Mouse (Mus musculus) forebrain, embryonic 11.5 days (tissue): Measurements from ENCODE around the gene Srpr. TPM values are rescaled to one million over a fixed set of nuclear protein-coding genes. Genes with fewer than 3 reads are reported as not detected.

Experiments
- ATAC-seq: fragments of 200-750 bp; cut with Nextera tagmentation; replicated peaks from 2 replicates; pipeline ENCODE4 v1.8.0; 2017; ENCODE audit warnings: moderate TSS enrichment; ENCODE audit not compliant: low FRiP score
- DNase-seq: peaks from one replicate; pipeline ENCODE4 v3.0.0-alpha.2; 2017; ENCODE audit warnings: low spot score
- H3K27ac ChIP-seq: fragments of 300-500 bp; sonication (generic); 2 replicates; pipeline ENCODE4 v1.5.1; 2014; ENCODE audit warnings: low read depth, low read length
- H3K27me3 ChIP-seq: fragments of 300-500 bp; sonication (generic); 2 replicates; pipeline ENCODE4 v1.6.1; 2014; ENCODE audit warnings: mild to moderate bottlenecking, low read length, mixed read lengths; ENCODE audit not compliant: control insufficient read depth, insufficient read depth
- H3K36me3 ChIP-seq: fragments of 300-500 bp; sonication (generic); 2 replicates; pipeline ENCODE4 v1.6.1; 2014; ENCODE audit warnings: mild to moderate bottlenecking, low read length, moderate library complexity, mixed read lengths; ENCODE audit not compliant: control insufficient read depth, insufficient read depth
- H3K4me1 ChIP-seq: fragments of 300-500 bp; sonication (generic); replicated peaks from 2 replicates; pipeline ENCODE4 v1.6.1; 2014; ENCODE audit warnings: low read length, mixed read lengths; ENCODE audit not compliant: control insufficient read depth, insufficient read depth
- H3K4me2 ChIP-seq: fragments of 300-500 bp; sonication (generic); 2 replicates; pipeline ENCODE4 v1.6.1; 2014; ENCODE audit warnings: low read depth, mild to moderate bottlenecking, low read length, moderate library complexity, mixed read lengths; ENCODE audit not compliant: severe bottlenecking
- H3K4me3 ChIP-seq: fragments of 300-500 bp; sonication (generic); 2 replicates; pipeline ENCODE4 v1.5.1; 2014; ENCODE audit warnings: low read depth, low read length
- H3K9ac ChIP-seq: fragments of 300-500 bp; sonication (generic); 2 replicates; pipeline ENCODE4 v1.6.1; 2014; ENCODE audit warnings: low read length
- H3K9me3 ChIP-seq: fragments of 300-500 bp; sonication (generic); 2 replicates; pipeline ENCODE4 v1.6.1; 2016; ENCODE audit warnings: low read length, mixed read lengths; ENCODE audit not compliant: control insufficient read depth
- WGBS: fragments of 180-500 bp; shearing (Covaris S2); extraction: QIAGEN DNeasy Blood & Tissue Kit; methylation state at CpG from one replicate; pipeline ENCODE4 v1.1.7; 2014; 5-methylcytosine and 5-hydroxymethylcytosine counted together
- polyA plus RNA-seq: library from polyadenylated mRNA; unstranded; fragments of >200 nt; fragmentation: Nextera tagmentation; extraction: Ambion mirVana; gene quantifications from 2 replicates; pipeline ENCODE4 v1.2.1, GENCODE M21; 2014

Srpr gene
- polyA plus RNA-seq, 1 experiment from 2014 or later = 89.2 TPM

GRCm38 (mm10) chr9:35282851-35283200 lies 82.9 kb downstream of the Srpr start:
- H3K9me3 ChIP-seq = no peaks in the 10 kb centered on the region
- H3K4me2 ChIP-seq = no peak overlapping the region
- no peak overlapping the region for H3K9ac ChIP-seq
- H3K4me3 ChIP-seq = no peak overlapping the region
- H3K4me1 ChIP-seq = no peaks in the 10 kb centered on the region; the same call in 1 of the 2 replicates
- no peaks in the 10 kb centered on the region for H3K27me3 ChIP-seq
- WGBS = 66% methylated on average over 5 of the region's 5 CpGs
- ATAC-seq (no peak), DNase-seq (no peak)
- H3K27ac ChIP-seq = no peak overlapping the region
- H3K36me3 ChIP-seq = no peaks in the 10 kb centered on the region

- H3K9me3 ChIP-seq = no peaks in the 10 kb centered on the region
- H3K4me2 ChIP-seq = no peak overlapping the region
- ATAC-seq = peak; percentile 32; the same call in 1 of the 2 replicates
- H3K9ac ChIP-seq = no peak overlapping the region
- H3K36me3 ChIP-seq = no peaks in the 10 kb centered on the region
- peak; percentile 58 for DNase-seq
- 67% methylated on average over 13 of the region's 13 CpGs for WGBS
- H3K4me3 ChIP-seq = no peak overlapping the region
- no peaks in the 10 kb centered on the region; the same call in 1 of the 2 replicates for H3K4me1 ChIP-seq
- H3K27me3 ChIP-seq = no peaks in the 10 kb centered on the region
- H3K27ac ChIP-seq = no peak overlapping the region
Measured at GRCm38 (mm10) chr9:35283415-35284069, 83.6 kb downstream of the Srpr start.

- H3K4me1 ChIP-seq = no peaks in the 10 kb centered on the region; the same call in 1 of the 2 replicates
- H3K4me3 ChIP-seq = no peak overlapping the region
- ATAC-seq (no peak), DNase-seq (no peak)
- no peak overlapping the region for H3K27ac ChIP-seq
- no peaks in the 10 kb centered on the region for H3K27me3 ChIP-seq
- no peaks in the 10 kb centered on the region for H3K9me3 ChIP-seq
- WGBS = 87% methylated on average over 4 of the region's 4 CpGs
- no peak overlapping the region for H3K4me2 ChIP-seq
- no peaks in the 10 kb centered on the region for H3K36me3 ChIP-seq
- H3K9ac ChIP-seq = no peak overlapping the region
Measured at GRCm38 (mm10) chr9:35284351-35284750, 84.4 kb downstream of the Srpr start.

GRCm38 (mm10) chr9:35286351-35286750 lies 86.4 kb downstream of the Srpr start:
- no peak overlapping the region for H3K4me2 ChIP-seq
- no peak overlapping the region for H3K27ac ChIP-seq
- no peaks in the 10 kb centered on the region for H3K9me3 ChIP-seq
- H3K36me3 ChIP-seq = no peaks in the 10 kb centered on the region
- H3K4me3 ChIP-seq = no peak overlapping the region
- DNase-seq (no peak), ATAC-seq (no peak)
- no peak overlapping the region for H3K9ac ChIP-seq
- peaks cover 2% of the 10 kb centered on the region; the same call in 1 of the 2 replicates for H3K4me1 ChIP-seq
- no peaks in the 10 kb centered on the region for H3K27me3 ChIP-seq
- 92% methylated on average over 3 of the region's 3 CpGs for WGBS

GRCm38 (mm10) chr9:35289992-35290391 lies 90.0 kb downstream of the Srpr start:
- Histone ChIP-seq H3K4me1 (0 out of 2 replicates have a peak, but pooled peaks cover 2% of the 10 kb centered on the region), H3K36me3 (no peaks in the 10 kb centered on the region), H3K27me3 (no peaks in the 10 kb centered on the region), H3K4me2 (no peak overlapping the region), H3K27ac (no peak overlapping the region), H3K4me3 (no peak overlapping the region), H3K9me3 (no peaks in the 10 kb centered on the region), H3K9ac (no peak overlapping the region)
- no peak for DNase-seq
- WGBS = 14% methylated on average over 7 of the region's 7 CpGs
- ATAC-seq = peak; percentile 70

GRCm38 (mm10) chr9:35290417-35290816 lies 90.4 kb downstream of the Srpr start:
- no peaks in the 10 kb centered on the region for H3K36me3 ChIP-seq
- DNase-seq = no peak
- no peak overlapping the region for H3K4me3 ChIP-seq
- no peak overlapping the region for H3K27ac ChIP-seq
- no peak overlapping the region for H3K4me2 ChIP-seq
- no peaks in the 10 kb centered on the region for H3K27me3 ChIP-seq
- no peak for ATAC-seq
- H3K9ac ChIP-seq = no peak overlapping the region
- 95% methylated on average over 3 of the region's 3 CpGs for WGBS
- H3K9me3 ChIP-seq = no peaks in the 10 kb centered on the region
- H3K4me1 ChIP-seq = 0 out of 2 replicates have a peak, but pooled peaks cover 2% of the 10 kb centered on the region

- H3K27ac ChIP-seq = no peak overlapping the region
- no peak overlapping the region for H3K4me2 ChIP-seq
- no peak overlapping the region for H3K4me3 ChIP-seq
- H3K27me3 ChIP-seq = no peaks in the 10 kb centered on the region
- DNase-seq (no peak), ATAC-seq (no peak)
- H3K9ac ChIP-seq = no peak overlapping the region
- 0 out of 2 replicates have a peak, but pooled peaks cover 2% of the 10 kb centered on the region for H3K4me1 ChIP-seq
- no peaks in the 10 kb centered on the region for H3K36me3 ChIP-seq
- 92% methylated on average over 4 of the region's 4 CpGs for WGBS
- no peaks in the 10 kb centered on the region for H3K9me3 ChIP-seq
Measured at GRCm38 (mm10) chr9:35290916-35291315, 90.9 kb downstream of the Srpr start.

GRCm38 (mm10) chr9:35293465-35293864 lies 93.5 kb downstream of the Srpr start:
- Histone ChIP-seq H3K36me3 (no peaks in the 10 kb centered on the region), H3K9ac (no peak overlapping the region), H3K4me2 (no peak overlapping the region), H3K4me3 (no peak overlapping the region), H3K9me3 (no peaks in the 10 kb centered on the region), H3K4me1 (0 out of 2 replicates have a peak, but pooled peaks cover 2% of the 10 kb centered on the region), H3K27me3 (no peaks in the 10 kb centered on the region), H3K27ac (no peak overlapping the region)
- no peak for ATAC-seq
- DNase-seq = no peak
- 90% methylated on average over 5 of the region's 5 CpGs for WGBS
